Mouse (Mus musculus) adrenal gland, postnatal 0 days (tissue): Measurements from ENCODE around the gene Ankrd37. TPM values are rescaled to one million over a fixed set of nuclear protein-coding genes. Genes with fewer than 3 reads are reported as not detected.

ENCODE experiments used
- polyA plus RNA-seq: library from polyadenylated mRNA; unstranded; fragments of >200 nt; fragmentation: Nextera tagmentation; extraction: Ambion mirVana; gene quantifications from 2 replicates; pipeline ENCODE4 v1.2.1, GENCODE M21; 2015

The Ankrd37 gene
- polyA plus RNA-seq: 4.5 and 4.9 TPM in 2 replicates

DNA sequence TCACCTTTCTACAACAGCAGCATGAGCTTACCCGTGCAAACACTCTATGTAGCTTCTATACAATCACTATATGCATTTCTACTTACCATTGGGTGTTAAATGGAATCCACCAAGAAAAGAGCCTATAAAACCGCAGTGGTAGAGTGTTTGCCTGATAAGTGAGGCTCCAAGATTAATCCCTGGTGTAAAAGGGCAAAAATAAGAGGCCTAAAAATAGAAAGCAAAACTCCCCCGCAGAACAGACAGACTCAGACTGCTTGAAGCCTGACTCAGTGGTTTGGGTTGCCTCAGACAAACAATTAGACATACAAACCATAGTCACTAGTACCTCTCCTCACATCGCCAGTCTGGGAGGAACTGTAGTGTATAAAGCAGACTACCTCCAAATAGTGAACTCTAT is at the start of gene Ankrd37:
Ankrd37 (minus strand) TSS at position 112 of the 400 bp plus-strand sequence.

DNA sequence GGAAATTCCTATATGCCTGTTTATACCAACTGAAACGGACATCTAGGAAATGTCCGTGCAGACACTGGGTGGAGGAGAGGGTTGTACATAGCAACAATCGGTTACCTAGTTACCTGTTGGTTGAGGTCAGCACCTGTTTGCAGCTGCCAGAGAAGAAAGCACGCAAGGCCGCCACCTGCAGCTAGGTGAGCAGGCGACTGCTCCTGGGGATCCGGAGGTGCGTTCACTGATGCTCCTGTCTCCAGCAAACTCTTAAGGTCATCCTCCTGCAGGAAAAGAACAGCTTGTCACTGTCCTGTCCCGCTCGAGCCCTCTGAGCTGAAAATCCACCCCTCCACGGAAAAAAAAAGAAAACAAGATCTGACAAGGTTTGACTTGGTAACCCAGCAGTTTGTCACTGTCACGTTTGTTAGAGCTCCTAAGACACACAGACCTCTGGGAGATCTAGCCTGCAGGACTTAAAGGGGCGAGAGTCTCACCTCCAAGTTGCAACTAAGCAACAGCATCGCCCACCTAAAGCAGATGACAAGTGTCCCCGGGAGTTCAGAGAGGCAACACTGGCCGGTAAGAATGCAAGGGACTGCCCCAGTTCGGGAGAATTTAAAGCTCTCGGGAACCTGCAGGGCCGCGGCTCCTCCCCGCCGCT is 6.2 kb downstream of the Ankrd37 start, which contains the start of gene Lrp2bp:
Lrp2bp (plus strand) TSS at position 166 of the 646 bp plus-strand sequence.

DNA sequence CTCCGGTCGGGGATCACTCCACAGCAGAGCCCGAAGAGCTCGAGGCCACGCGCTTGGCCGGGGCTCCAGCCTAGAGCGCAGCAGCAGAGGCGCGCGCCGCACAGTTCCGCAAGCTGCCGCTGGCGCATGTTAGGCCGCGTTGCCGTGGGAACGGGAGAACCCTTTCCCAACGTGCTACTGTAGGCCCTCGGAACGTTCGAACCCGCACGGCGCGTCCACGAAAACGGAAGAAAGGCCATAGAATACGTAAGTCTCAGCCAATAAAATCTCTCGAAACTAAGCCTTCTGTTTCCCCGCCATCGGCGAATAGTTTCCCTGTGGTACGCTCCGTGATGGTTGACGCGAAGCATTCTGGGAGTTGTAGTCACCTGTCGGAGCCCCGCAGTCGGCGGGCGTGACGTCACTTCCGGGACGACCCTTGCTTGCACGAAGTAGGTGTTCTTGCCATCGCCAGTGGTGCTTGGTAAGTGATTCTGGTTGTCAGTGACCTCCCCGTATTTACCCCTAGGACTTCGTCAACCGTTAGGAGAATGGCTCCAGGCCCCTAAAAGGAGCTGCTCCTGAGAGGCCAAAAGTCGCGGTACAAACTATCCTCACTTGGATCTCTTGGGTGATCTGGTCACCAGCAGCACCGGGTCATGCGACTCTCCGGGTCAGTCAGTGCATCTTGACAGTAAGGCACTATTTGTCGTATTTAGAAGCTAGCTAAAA is 30.2 kb downstream of the Ankrd37 start, which contains the start of the genes 1700029J07Rik and Ufsp2:
1700029J07Rik (minus strand) TSS at position 127 of the 711 bp plus-strand sequence.
Ufsp2 (plus strand) TSS at position 403 of the 711 bp plus-strand sequence.

Other genes starting within 250 kb of the Ankrd37 start
- gene Pdlim3, start 120.2 kb downstream of the Ankrd37 start, polyA plus RNA-seq: 10.2 and 11.1 TPM in 2 replicates
- gene Ccdc110, start 71.1 kb downstream of the Ankrd37 start, polyA plus RNA-seq: 0.07 TPM in 1 of 2 replicates, not detected in the other
- 2.7 and 3.9 TPM in 2 replicates for gene 1700029J07Rik, start 30.5 kb downstream of the Ankrd37 start, polyA plus RNA-seq
- 76.0 and 106 TPM in 2 replicates for gene Ufsp2, start 30.2 kb downstream of the Ankrd37 start, polyA plus RNA-seq
- gene Lrp2bp, start 6.4 kb downstream of the Ankrd37 start, polyA plus RNA-seq: 0.30 and 0.51 TPM in 2 replicates
- 23.1 and 32.1 TPM in 2 replicates for gene Cfap97, start 146.1 kb upstream of the Ankrd37 start, polyA plus RNA-seq
- 9.2 and 11.6 TPM in 2 replicates for gene Snx25, start 146.5 kb upstream of the Ankrd37 start, polyA plus RNA-seq
- gene Slc25a4, start 205.6 kb upstream of the Ankrd37 start, polyA plus RNA-seq: 357 and 492 TPM in 2 replicates